Mouse (Mus musculus): ENCODE measurements around the gene Retnlb. TPM values are rescaled to one million over a fixed set of nuclear protein-coding genes. Genes with fewer than 3 reads are reported as not detected.

Retnlb gene
- not detected in 2 replicates for polyA plus RNA-seq (2012; rRNA removed)

GRCm38 (mm10) chr16:48816695-48817094 is at the start of gene Retnlb:
Retnlb (plus strand) TSS chr16:48816856.

DNA sequence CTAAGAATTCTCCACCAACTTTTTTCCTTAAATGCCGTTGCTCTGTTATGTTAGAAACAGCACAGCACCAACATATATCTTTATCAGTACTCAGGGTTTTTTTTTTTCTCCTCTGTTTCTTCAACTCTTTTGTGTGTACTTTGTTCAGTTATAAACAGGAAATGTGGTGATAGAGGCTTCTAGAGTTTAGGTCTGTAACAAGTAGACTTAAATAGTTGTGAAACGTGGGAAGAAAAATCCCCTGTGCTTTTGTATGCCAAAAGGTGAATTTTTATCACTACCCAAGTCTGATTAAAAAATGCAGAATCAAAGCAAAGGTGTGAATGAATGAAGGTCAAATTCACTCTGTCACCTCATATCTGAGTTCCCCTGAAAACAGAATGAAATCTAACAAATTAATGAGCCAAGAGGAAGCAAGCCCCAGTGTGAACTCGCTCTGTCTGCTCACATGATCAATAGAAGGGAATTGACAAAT is 44.6 kb upstream of the Retnlb start, which contains the start of gene Trat1:
Gene Trat1, minus strand, starts transcription at position 51 of the 475 bp plus-strand sequence.

GRCm38 (mm10) chr16:48842266-48842665 is 25.6 kb downstream of the Retnlb start, which contains the start of gene Retnla:
Retnla (plus strand) TSS chr16:48842551.

Other genes with a start within 250 kb of the Retnlb start
- 0.01 TPM in 2 replicates for gene Trat1, start 44.8 kb upstream of the Retnlb start, polyA plus RNA-seq (2012; rRNA removed)
- gene Retnla, start 25.7 kb downstream of the Retnlb start, polyA plus RNA-seq (2012; rRNA removed), result not detected in 2 replicates
- 151 and 164 TPM in 2 replicates for gene Retnlg, start 55.8 kb downstream of the Retnlb start, polyA plus RNA-seq (2012; rRNA removed)
- 3.7 and 4.9 TPM in 2 replicates for gene Dzip3, start 177.3 kb downstream of the Retnlb start, polyA plus RNA-seq (2012; rRNA removed)
- 9.9 and 10.4 TPM in 2 replicates for gene Cip2a, start 177.3 kb downstream of the Retnlb start, polyA plus RNA-seq (2012; rRNA removed)
- gene Myh15, start 240.6 kb downstream of the Retnlb start, polyA plus RNA-seq (2012; rRNA removed), result not detected in 2 replicates